Mouse (Mus musculus): ENCODE measurements around the gene Tmem82.
A peak's percentile ranks its signal among the peaks of the same experiment; 100 is the strongest.

Tmem82 gene

GRCm38 (mm10) chr4:141617299-141617698, 1.1 kb downstream of the Tmem82 start:
- peak; percentile 57 for DNase-seq (ENCODE audit: low read depth, low spot score)

GRCm38 (mm10) chr4:141616811-141617210, 1.6 kb downstream of the Tmem82 start:
- no peak for DNase-seq (ENCODE audit: low read depth, low spot score)

- no peak for DNase-seq (ENCODE audit: low read depth, low spot score)
Measured at GRCm38 (mm10) chr4:141614946-141615345, 3.5 kb downstream of the Tmem82 start.

DNA sequence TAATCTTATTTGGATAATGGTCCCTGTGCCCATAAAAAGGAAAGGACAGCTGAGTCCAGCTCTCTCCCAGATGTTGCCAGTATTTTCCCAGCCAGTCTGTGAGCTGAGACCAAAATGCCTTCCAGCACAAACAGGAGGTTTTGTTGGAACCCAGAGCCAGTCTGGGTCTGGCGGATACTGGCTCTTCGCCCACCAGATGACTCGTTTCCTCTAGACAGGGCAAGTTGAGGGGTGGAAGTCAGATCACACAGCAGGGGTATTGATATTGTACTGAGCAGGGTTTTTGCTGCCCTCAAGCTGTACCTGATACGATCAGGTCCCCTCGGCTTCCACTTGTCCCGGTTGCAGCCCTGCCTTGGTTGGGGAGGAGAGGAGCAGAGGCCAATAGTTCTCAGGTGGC, 8.9 kb downstream of the Tmem82 start:
- no peak for DNase-seq (ENCODE audit: low read depth, low spot score)

DNA sequence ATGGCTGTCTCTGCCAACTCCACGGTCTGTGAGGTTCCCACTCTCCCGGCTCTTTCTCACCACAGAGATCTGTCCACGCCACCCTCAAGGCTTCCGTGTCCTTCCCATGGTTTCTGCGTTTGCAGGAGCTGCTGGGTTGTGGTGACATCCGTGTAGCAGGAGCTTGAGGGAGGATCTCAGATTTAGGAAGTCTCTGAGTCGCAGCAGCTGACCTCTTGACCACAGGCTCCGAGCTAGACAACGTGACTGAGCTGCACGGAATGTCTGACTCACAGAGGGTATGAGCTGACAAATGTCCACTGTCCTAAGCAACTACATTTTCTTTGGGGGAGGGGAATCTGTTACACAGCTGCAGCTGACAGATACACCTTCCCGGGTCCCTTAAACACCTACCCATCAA, 12.6 kb downstream of the Tmem82 start, which contains the start of gene Fblim1:
Fblim1 (minus strand) TSS at position 236 of the 400 bp plus-strand sequence.
- peak; percentile 47 for DNase-seq (ENCODE audit: low read depth, low spot score)

- DNase-seq (ENCODE audit: low read depth, low spot score) = no peak
Measured at GRCm38 (mm10) chr4:141605421-141605820, 13.0 kb downstream of the Tmem82 start.

DNA sequence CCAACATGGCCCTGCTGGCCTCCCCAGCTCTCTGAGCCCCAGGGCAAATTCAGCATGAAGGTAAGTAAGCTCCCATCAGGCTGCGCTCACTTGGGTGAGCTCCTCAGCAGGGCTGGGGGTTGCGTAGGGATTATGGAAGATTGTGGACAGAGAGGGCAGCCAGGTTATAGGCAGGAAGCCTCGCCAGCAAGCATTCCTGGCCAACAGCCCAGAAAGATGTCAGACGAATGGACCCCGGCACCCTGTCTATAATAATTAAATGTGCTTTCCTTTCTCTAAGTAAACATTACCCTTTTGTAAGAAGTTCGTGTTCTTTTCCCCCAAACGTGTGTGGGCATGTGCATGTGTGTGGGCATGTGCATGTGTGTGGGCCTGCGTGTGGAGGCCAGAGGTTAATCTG, 13.9 kb downstream of the Tmem82 start:
- no peak for DNase-seq (ENCODE audit: low read depth, low spot score)

DNA sequence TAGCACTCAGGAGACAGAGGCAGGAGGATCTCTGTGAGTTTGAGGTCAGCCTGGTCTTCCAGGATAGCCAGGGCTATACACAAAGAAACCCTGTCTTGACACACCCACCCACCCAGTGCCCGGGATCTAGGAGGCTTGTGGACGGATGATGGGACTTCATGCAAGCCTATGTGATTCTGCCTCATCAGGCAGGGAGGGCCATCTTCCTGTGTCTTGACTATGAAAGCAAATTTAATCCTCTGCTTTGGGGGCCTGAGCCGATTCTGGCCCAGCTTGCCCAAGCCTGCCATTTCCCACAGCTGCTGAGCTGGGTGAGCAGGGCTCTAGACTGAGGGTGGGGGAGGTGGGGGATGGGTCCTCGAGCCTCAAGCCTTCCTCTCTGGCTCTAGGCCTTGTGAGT, 14.5 kb downstream of the Tmem82 start:
- DNase-seq (ENCODE audit: low read depth, low spot score) = no peak

DNA sequence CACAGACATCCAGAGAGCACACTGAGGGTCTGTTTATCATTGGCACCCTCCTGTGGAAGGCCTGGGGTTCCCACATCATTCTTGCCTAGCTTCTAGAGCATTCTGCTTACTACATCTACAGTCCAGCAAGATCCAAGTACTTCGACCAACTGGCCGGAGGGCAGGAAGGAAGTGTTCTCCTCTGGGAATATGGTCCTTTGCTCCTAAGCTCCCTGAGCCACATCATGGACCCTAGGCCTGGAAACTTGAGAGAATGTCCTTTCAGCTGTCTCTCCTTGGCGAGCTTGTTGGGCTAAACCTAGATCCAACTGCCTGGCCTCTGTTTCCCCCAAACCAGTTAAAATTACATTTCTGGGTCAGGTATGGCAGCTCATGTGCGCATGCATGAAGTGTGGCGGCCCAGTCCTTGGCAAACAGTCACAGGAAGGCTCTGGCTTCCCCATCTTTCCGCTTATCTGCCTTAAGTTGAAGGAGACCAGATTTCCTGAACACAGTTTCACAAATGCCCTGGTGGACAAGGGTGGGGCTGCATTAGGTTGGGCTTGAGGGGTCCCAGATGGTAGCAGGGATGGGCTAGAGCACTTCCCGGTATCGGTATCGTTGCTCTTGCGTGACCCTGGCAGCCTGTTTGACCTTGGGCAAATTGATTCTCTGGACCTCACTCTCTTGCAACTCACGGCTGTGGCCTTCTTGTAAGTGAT, 15.8 kb downstream of the Tmem82 start:
- DNase-seq (ENCODE audit: low read depth, low spot score) = peak; percentile 44

GRCm38 (mm10) chr4:141601148-141601862, 17.1 kb downstream of the Tmem82 start:
- DNase-seq (ENCODE audit: low read depth, low spot score) = no peak

DNA sequence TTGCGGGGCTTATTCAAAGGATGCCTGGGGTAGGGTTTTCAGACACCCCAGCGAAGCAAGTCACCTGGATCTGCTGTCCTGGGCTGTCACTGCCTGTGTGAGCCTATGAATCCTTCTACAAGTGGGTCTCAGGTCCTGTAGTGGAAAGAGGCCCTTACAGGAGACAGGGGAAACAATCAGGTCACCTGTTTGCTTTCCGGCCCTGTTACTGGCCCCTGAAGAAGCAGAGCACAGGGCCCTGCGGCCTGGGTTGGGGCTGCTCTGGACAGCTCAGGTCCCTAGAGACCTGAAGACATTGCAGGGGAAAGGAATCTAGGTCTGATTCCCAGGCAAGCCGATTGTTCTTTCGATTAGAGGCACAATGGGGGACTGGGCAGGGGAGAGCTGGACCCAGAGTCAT, 18.1 kb downstream of the Tmem82 start:
- DNase-seq (ENCODE audit: low read depth, low spot score) = no peak

GRCm38 (mm10) chr4:141599251-141600141, 18.9 kb downstream of the Tmem82 start:
- DNase-seq (ENCODE audit: low read depth, low spot score) = no peak

- DNase-seq (ENCODE audit: low read depth, low spot score) = no peak
Measured at GRCm38 (mm10) chr4:141598894-141599250, 19.6 kb downstream of the Tmem82 start.

GRCm38 (mm10) chr4:141598199-141598893, 20.1 kb downstream of the Tmem82 start:
- no peak for DNase-seq (ENCODE audit: low read depth, low spot score)

DNA sequence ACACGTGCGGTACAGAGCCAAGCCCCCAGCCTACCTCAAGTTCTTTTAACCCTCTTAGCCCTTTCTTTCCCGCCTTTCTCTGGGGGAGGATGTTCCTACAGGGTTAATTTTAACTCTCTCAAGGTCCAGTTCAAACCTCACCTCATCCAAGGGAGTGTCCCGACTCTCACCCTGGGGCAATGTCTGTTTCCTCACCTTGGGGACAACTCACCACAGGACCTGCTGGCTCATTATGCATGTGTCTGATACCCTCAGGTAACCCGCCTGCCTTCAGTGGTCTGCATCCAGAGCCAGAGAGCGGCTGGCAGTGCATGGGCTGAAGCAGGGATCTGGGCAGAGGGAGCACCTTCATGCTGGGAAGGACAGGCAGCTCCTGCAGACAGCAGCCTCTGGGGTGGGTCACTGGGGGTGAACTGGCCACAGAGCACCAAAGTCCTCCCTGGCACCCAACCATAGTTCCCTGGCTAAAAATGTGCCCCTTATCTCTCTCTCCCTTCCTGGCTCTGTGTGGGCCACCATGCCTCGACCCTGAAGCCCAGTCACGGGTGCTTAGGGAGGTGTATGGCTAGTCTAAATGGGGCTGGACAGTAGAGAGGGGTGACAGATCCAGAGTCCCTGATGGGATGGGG, 21.6 kb downstream of the Tmem82 start:
- no peak for DNase-seq (ENCODE audit: low read depth, low spot score)

- DNase-seq (ENCODE audit: low read depth, low spot score) = no peak
Measured at GRCm38 (mm10) chr4:141595605-141596268, 22.7 kb downstream of the Tmem82 start.

DNA sequence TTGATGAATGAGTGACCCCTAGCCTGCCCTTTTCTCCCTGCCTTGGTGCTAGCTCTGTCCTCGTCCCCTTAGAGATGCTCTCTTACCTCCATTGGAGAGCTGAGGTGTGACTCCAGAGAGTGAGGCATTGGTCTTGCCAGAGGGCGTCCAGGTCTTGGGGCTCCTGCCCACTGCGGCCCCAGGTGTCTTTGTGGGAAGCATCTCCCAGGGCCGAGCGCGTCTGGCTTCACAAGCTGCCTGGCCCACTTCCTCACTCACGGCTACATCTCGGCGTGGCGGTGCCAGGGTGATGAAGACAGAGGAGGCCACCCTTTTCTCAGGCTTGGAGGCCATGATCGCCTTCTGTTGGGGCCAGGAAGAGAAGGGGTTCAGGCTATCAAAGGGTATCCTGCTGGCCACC, 23.3 kb downstream of the Tmem82 start:
- no peak for DNase-seq (ENCODE audit: low read depth, low spot score)

DNA sequence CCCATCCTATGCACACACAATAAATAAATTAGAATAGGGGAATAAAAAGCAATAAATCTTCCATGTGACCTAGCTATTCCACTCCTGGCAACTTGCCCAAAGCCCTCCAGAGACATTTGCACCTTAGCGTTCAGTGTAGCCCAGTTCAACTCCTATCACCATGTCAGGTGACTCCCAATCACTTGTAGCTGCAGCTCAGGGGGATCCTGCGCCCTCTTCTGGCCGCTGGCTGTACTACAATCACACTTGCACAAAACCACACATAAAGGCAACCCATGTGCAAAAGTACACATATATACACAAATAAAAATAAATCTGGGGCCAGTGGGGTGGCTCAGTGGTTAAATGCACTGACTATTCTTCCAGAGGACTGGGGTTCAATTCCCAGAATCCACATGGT, 26.9 kb downstream of the Tmem82 start:
- DNase-seq (ENCODE audit: low read depth, low spot score) = no peak

GRCm38 (mm10) chr4:141583919-141584318, 34.5 kb downstream of the Tmem82 start:
- no peak for DNase-seq (ENCODE audit: low read depth, low spot score)

DNA sequence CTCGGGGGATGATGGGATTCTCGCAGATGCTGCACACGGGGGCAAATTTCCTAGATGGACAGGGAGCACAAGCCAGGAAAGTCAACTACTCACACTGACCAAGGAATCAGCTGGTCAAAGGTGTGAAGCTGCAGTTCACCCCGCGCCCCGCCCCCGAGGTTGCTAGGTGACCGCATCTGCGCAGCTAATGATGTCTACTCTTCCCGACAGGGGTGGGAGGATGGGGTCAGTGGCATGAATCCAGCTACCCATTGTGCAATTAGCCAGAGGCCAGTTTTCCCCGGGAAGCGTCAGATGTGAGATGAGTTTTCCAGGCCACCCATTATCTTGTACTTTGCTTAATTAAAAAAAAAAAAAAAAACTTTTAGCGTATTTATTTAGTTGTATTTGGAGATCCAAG, 37.4 kb downstream of the Tmem82 start:
- DNase-seq (ENCODE audit: low read depth, low spot score) = no peak

DNA sequence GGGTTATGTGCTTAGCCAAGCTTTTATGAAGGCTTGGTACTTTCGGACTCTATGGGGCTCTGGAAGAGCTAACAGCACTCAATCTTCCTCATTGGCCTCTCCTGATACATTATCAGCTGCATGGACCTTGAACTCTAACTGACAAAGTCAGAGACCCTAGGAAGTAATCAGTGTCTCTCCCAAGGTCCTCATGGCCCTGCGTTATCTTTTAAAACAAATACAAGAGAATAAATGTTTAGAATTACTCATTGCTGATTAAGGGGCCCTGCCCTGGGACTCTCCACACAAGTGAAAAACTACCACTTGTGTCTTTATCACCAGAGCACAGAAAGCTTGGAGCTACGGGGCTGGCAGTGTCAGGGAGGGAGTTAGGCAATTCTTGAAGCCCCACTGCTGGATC, 39.6 kb downstream of the Tmem82 start:
- DNase-seq (ENCODE audit: low read depth, low spot score) = no peak

Measured in skeletal muscle tissue, adult 2 months (tissue).